Mouse (Mus musculus): ENCODE measurements around the gene Prcd. TPM values are rescaled to one million over a fixed set of nuclear protein-coding genes. Genes with fewer than 3 reads are reported as not detected.

Prcd gene
- polyA plus RNA-seq, 1 experiment from 2014 or later: 0.86 TPM

DNA sequence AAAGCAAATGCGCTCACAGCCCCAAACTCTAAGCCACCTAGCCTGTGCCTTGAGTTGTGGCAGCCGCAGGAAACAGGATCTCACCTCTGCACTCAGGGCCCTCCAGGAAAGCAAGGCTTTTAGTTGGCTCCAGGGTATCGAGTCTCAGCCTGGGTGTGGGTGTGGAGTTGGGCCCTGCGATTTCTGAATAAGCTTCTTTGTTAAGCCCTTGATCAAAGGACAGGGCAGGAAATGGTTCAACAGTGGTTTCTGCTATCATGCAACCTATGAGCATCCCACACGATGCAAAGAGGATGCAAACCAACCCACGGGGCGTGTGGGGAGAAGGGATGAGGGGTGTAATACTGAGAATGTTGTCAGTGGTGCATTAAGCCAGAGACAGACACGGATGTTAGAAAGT, 34.6 kb downstream of the Prcd start:
- no peak for ATAC-seq (ENCODE audit: insufficient number of reproducible peaks, insufficient read depth, low FRiP score, low TSS enrichment)
- Histone ChIP-seq H3K27me3 (0 out of 2 replicates have a peak, but pooled peaks cover 4% of the 10 kb centered on the region), H3K36me3 (peaks cover 16% of the 10 kb centered on the region; the same call in 1 of the 2 replicates), H3K9me3 (no peaks in the 10 kb centered on the region), H3K4me1 (no peaks in the 10 kb centered on the region), H3K4me3 (no peak overlapping the region), H3K9ac (no peak overlapping the region), H3K27ac (0 out of 2 replicates have a peak overlapping the region, but pooled peaks have one; percentile 18), H3K4me2 (replicated peaks) (no peak overlapping the region)
- 40% methylated on average over 8 of the region's 8 CpGs for WGBS

DNA sequence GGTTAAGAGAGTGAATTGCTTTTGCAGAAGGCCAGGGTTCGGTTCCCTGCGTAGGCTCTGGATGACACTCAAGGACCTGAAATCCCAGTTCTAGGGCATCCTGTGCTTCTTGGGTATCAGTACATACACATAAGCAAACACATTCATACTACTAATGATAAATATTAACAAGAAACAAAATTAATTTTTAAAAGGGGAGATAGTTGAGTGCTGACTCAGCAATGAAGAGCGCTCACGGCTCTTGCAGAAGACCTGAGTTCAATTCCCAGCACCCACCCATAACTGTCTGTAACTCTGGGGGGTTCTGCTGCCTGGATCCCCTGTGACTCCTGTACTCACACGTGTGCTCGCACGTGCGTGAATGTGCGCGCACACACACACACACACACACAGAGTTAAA, 36.3 kb downstream of the Prcd start:
- Histone ChIP-seq H3K27ac (no peak overlapping the region), H3K27me3 (peaks cover 18% of the 10 kb centered on the region), H3K4me1 (peaks cover 11% of the 10 kb centered on the region), H3K4me3 (no peak overlapping the region), H3K9me3 (no peaks in the 10 kb centered on the region), H3K4me2 (replicated peaks) (no peak overlapping the region), H3K36me3 (peaks cover 10% of the 10 kb centered on the region; the same call in 1 of the 2 replicates), H3K9ac (no peak overlapping the region)
- WGBS: 90% methylated on average over 10 of the region's 10 CpGs
- no peak for ATAC-seq (ENCODE audit: insufficient number of reproducible peaks, insufficient read depth, low FRiP score, low TSS enrichment)

DNA sequence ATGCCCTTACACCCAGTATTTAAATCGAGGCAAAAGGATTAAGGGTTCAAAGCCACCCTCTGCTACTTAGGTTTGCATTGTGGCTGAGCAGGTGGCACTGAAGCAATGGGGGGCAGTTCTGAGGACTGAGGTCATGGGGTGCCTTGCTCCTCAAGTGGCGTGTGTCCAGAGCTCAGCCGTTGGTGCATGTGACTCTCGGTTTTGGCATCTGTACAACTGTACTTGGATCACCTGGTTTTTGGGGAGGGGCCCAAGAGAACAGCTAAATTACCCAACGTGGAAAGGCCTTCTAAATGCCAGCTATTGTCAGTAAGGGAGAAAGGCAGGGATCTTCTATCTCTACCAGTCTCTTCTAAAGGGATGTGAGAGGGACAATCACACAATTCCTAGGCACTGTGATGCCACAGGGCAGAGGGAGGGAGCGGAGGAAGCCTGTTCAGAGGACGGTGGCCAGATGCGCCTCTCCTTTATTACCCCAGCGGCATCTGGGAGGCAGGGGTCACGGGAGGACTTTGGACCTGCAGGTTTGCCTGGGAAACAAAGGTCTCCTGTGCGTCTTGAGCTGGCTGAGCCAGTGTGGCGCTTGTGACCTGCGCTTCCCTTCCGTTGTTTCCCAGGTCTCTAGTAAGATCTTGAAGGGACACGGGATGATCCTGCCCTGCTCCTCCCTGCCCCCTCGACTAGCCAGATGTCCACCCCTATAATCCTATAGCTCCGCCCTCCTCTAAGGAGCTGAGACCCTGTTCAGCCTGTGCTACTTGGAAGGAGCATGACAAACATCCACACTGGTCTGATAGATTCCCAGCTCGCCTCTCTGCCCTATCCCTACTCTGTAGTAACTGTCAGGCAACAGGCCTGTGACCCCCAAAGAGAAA, 37.6 kb downstream of the Prcd start:
- Histone ChIP-seq H3K27me3 (peaks cover 31% of the 10 kb centered on the region), H3K4me3 (no peak overlapping the region), H3K9ac (no peak overlapping the region), H3K36me3 (peaks cover 2% of the 10 kb centered on the region; the same call in 1 of the 2 replicates), H3K27ac (no peak overlapping the region), H3K4me1 (peaks cover 14% of the 10 kb centered on the region), H3K9me3 (no peaks in the 10 kb centered on the region), H3K4me2 (replicated peaks) (no peak overlapping the region)
- 38% methylated on average over 18 of the region's 18 CpGs for WGBS
- no peak for ATAC-seq (ENCODE audit: insufficient number of reproducible peaks, insufficient read depth, low FRiP score, low TSS enrichment)

DNA sequence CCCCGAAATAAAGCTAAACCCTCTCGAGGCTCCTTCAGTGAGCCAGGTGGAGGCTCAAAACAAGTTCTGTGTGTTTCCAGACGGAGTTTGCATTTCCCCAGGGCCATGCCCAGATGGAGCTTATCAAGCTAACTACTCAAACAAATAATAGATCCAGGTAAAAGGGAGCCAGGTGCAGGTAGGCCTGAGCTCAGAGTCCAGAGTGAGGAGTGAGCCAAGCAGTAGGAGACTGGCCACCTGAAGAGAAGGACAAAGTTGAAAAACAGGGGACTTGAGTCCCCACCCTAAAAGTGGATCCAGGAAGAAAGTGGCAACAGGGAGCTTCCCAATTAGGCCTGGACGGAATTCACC, 40.5 kb downstream of the Prcd start:
- peak overlapping the region; percentile 52 for H3K9ac ChIP-seq
- H3K9me3 ChIP-seq: no peaks in the 10 kb centered on the region
- WGBS: 26% methylated on average over 4 of the region's 4 CpGs
- no peaks in the 10 kb centered on the region for H3K36me3 ChIP-seq
- peak overlapping the region; percentile 87 for H3K4me2 ChIP-seq (replicated peaks)
- peaks cover 40% of the 10 kb centered on the region for H3K27me3 ChIP-seq
- peaks cover 14% of the 10 kb centered on the region for H3K4me1 ChIP-seq
- ATAC-seq (ENCODE audit: insufficient number of reproducible peaks, insufficient read depth, low FRiP score, low TSS enrichment): no peak
- H3K27ac ChIP-seq: no peak overlapping the region
- peak overlapping the region; percentile 48 for H3K4me3 ChIP-seq

DNA sequence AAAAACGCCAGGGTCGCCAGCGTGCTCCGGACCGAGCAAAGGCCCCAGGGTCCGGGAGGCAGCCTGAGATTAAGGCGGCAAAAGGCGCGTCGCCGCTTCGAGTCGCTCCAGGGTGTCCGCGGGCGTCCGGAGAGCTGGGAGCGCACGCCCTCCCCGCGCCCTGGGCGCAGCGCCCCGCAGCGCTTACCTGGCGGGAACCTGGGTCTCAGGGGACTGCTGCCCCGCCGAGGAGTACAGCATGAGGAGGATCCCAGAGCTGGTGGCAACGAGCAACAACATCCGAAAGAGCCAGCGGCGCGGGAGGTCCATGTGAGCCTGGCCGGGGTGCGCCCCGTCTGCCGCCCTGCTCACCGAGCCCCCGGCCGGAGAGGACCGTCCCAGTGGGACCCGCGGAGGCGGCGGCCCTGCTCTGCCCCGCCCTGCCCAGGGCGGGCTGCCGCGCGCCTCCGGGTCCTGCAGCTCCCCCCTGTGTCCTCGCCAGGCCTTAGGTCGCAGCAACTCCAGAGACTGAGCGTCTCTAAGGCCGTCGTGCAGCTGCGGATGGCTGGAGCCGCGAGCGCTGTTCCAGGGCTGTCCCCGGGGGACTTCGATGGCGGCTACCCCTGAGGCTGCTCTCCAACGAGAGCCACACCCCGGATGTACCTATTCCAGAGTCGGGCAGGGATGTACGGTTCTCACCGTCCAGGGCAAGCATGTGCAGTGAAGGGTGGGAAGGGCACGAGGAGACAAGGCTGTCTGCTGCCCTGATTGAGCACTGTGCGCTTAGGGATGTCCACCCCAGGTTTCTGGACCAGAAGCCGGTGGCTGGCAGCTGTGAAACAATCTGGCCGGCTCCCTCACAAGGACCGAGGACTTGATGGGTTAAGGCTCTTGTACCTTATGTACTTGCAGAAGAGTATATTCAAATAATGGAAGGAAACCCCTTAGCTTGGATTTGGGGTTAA, 41.2 kb downstream of the Prcd start:
- Histone ChIP-seq H3K9me3 (no peaks in the 10 kb centered on the region), H3K4me2 (replicated peaks) (peak overlapping the region; percentile 87), H3K27ac (no peak overlapping the region), H3K9ac (peak overlapping the region; percentile 52), H3K36me3 (no peaks in the 10 kb centered on the region), H3K4me3 (peak overlapping the region; percentile 48), H3K4me1 (peaks cover 14% of the 10 kb centered on the region), H3K27me3 (peaks cover 40% of the 10 kb centered on the region)
- peak; percentile 68 for ATAC-seq (ENCODE audit: insufficient number of reproducible peaks, insufficient read depth, low FRiP score, low TSS enrichment)
- under 1% methylated on average over 73 of the region's 73 CpGs for WGBS

DNA sequence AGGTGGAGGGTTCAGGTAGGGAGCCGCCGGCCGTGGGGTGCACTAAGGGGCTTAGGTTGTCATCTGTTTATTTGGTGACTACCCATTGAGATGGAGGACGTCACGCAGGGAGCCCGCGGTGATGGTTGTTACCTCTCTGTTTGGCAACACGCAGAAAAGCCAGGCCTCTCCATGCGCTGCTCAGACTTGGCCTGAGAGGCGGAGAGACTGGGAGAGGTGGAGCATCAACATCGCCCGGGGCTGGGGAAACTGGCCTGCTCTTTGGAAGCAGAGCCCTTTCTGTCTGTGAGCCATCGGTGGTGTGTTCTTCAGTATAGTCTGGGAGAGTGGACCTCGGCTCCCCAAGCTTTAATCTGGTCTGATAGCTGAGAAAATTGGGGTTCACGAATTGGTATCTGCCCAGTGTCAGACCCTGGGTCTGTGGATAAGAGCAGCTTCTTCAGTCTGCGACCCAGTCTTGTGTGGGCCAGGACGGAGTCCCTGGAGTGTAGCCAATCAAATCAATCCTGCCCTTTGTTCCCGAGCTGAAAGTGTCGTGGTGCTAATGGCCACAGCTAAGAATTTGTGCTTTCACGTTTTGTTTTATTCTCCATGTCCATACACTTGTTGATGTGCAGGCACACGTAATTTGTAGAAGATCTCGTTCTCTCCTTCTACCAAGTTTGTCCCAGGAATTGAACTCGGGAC, 42.0 kb downstream of the Prcd start:
- ATAC-seq (ENCODE audit: insufficient number of reproducible peaks, insufficient read depth, low FRiP score, low TSS enrichment): no peak
- Histone ChIP-seq H3K4me2 (replicated peaks) (no peak overlapping the region), H3K27ac (no peak overlapping the region), H3K36me3 (no peaks in the 10 kb centered on the region), H3K9me3 (no peaks in the 10 kb centered on the region), H3K9ac (no peak overlapping the region), H3K4me1 (peaks cover 14% of the 10 kb centered on the region), H3K27me3 (peaks cover 40% of the 10 kb centered on the region), H3K4me3 (no peak overlapping the region)
- whole genome bisulfite sequencing: 21% methylated on average over 23 of the region's 23 CpGs

DNA sequence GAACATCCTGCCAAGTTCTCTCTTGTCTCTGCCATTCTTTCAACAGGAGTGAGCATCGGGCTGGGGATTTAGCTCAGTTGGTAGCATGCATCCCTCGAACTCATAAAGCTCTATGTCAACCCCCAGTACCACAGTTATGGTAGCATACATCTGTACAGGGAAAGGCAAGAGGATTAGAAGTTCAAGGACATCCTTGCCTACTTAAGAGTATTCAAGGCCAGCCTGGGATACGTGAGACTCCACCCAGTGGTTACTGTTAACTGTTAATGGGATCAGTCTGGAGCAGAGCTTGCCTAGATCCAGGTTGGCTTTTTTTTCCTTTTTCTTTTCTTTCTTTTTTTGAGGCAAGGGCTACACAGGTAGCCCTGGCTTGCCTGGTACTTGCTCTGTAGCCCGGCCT, 43.1 kb downstream of the Prcd start:
- WGBS: 85% methylated on average over 4 of the region's 4 CpGs

DNA sequence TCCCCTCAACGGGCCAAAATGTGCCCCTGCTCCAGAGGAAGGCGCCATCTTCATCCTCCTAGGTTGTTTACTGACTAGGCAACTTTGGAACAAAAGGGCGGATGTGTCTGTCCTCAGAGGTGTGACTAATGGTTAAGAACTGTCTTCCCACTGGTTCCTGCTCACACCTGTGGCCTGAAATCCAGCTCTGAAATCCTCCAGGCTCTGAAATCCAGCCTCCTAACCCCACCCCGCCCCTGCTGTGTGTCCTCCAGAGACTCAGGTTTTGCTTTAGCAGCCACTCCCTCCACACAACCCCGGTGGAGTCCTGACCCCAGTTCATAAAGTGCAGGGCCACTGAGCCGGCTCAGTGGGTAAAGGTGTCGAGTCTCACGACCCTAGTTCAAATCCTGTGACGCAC, 44.2 kb downstream of the Prcd start:
- H3K4me3 ChIP-seq: no peak overlapping the region
- no peaks in the 10 kb centered on the region for H3K9me3 ChIP-seq
- H3K27ac ChIP-seq: no peak overlapping the region
- peaks cover 14% of the 10 kb centered on the region for H3K4me1 ChIP-seq
- H3K4me2 ChIP-seq (replicated peaks): no peak overlapping the region
- H3K9ac ChIP-seq: no peak overlapping the region
- H3K36me3 ChIP-seq: no peaks in the 10 kb centered on the region
- 64% methylated on average over 9 of the region's 9 CpGs for WGBS
- H3K27me3 ChIP-seq: peaks cover 40% of the 10 kb centered on the region
- ATAC-seq (ENCODE audit: insufficient number of reproducible peaks, insufficient read depth, low FRiP score, low TSS enrichment): no peak

More for the DNA sequence above, 43.1 kb downstream of the Prcd start:
- no peak for ATAC-seq (ENCODE audit: insufficient number of reproducible peaks, insufficient read depth, low FRiP score, low TSS enrichment)
- H3K4me3 ChIP-seq: no peak overlapping the region
- H3K36me3 ChIP-seq: no peaks in the 10 kb centered on the region
- no peak overlapping the region for H3K27ac ChIP-seq
- H3K4me2 ChIP-seq (replicated peaks): no peak overlapping the region
- H3K9me3 ChIP-seq: no peaks in the 10 kb centered on the region
- H3K27me3 ChIP-seq: peaks cover 40% of the 10 kb centered on the region
- H3K4me1 ChIP-seq: peaks cover 14% of the 10 kb centered on the region
- H3K9ac ChIP-seq: no peak overlapping the region

DNA sequence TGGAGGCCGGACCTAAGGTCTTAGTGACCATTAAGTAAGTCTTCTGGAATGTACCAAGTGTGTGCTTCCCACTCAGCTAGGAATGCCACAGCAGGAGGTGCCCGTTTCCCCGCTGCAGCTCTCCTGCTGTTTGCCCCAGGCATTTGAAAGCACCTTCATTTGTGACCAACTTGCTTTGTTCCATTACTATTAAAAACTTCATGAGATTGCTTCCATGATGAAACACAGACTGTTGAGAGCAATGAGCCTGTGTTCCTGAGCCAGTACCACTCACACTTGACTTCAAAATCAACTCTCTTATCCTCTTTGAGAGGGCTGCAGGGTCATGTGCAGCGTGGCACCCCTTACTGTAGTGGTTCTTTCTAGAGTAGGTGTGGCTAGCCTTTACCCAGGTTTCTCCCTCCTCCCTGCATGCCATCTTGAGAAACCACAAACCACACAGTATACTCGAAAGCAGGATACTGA, 48.1 kb downstream of the Prcd start:
- no peak overlapping the region for H3K27ac ChIP-seq
- H3K4me2 ChIP-seq (replicated peaks): no peak overlapping the region
- no peaks in the 10 kb centered on the region for H3K36me3 ChIP-seq
- H3K9me3 ChIP-seq: no peaks in the 10 kb centered on the region
- WGBS: 49% methylated on average over 5 of the region's 5 CpGs
- no peak overlapping the region for H3K9ac ChIP-seq
- H3K4me1 ChIP-seq: no peaks in the 10 kb centered on the region
- ATAC-seq (ENCODE audit: insufficient number of reproducible peaks, insufficient read depth, low FRiP score, low TSS enrichment): no peak
- H3K27me3 ChIP-seq: peaks cover 4% of the 10 kb centered on the region; the same call in 1 of the 2 replicates
- no peak overlapping the region for H3K4me3 ChIP-seq

DNA sequence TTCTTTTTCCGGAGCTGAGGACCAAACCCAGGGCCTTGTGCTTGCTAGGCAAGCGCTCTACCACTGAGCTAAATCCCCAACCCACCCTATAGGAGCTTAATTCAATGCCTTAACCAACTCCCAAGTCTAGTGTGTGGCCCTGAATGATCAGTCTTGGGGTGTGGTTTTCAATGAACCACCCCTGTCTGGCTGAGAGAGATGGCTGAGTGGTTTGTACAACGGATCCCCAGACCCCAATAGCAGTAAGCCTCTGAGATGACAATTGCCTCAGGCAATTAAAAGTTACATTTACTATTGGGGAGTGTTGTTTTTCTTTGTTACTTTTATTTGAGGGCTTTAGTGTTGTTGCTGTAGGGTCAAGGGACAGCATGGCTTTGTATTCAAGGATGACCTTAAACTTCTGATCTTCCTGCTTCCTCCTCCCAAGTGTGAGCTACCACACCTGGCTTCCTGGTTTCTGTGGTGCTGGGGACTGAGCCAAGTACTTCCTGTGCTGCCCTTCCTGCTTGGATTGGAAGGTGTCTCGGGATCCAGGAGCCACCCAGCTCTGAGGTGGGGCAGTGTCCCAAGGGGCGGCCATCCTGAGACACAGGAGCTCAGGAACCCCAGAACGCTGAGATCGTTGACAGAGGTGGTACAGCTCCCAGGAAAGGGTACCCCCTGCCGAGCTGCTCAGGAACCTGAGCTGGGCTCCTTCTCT, 51.2 kb downstream of the Prcd start:
- H3K27ac ChIP-seq: no peak overlapping the region
- no peak overlapping the region for H3K4me3 ChIP-seq
- H3K9me3 ChIP-seq: no peaks in the 10 kb centered on the region
- H3K36me3 ChIP-seq: no peaks in the 10 kb centered on the region
- H3K4me1 ChIP-seq: no peaks in the 10 kb centered on the region
- 84% methylated on average over 8 of the region's 8 CpGs for WGBS
- ATAC-seq (ENCODE audit: insufficient number of reproducible peaks, insufficient read depth, low FRiP score, low TSS enrichment): no peak
- H3K27me3 ChIP-seq: no peaks in the 10 kb centered on the region
- H3K9ac ChIP-seq: no peak overlapping the region
- H3K4me2 ChIP-seq (replicated peaks): no peak overlapping the region

DNA sequence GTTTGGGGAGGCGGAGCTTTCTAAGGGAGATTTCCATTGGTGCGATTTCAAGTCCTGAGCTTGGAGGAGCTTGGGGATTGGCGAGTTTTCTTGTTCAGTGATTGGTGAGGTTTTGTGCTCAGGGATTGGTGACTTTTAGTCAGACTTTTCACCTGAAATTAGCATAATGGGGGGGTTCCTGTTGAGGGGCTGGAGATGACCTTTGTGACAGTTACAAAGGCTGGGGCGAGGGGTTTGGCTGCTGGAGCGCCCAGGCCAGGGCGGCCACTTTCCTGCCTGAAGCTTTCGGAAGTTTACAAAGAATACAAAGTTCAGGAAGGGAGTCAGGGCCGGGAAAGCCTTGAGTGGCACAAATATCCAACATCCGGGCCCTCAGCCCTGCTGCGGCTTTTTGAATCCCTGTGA, 51.9 kb downstream of the Prcd start:
- no peaks in the 10 kb centered on the region for H3K4me1 ChIP-seq
- no peaks in the 10 kb centered on the region for H3K27me3 ChIP-seq
- H3K27ac ChIP-seq: no peak overlapping the region
- H3K4me3 ChIP-seq: no peak overlapping the region
- no peaks in the 10 kb centered on the region for H3K36me3 ChIP-seq
- H3K9ac ChIP-seq: no peak overlapping the region
- 93% methylated on average over 10 of the region's 10 CpGs for WGBS
- H3K9me3 ChIP-seq: no peaks in the 10 kb centered on the region
- H3K4me2 ChIP-seq (replicated peaks): no peak overlapping the region
- ATAC-seq (ENCODE audit: insufficient number of reproducible peaks, insufficient read depth, low FRiP score, low TSS enrichment): no peak

Data from embryonic facial prominence, embryonic 12.5 days (tissue).